Mouse (Mus musculus) mesoderm, embryonic 11.5 days (tissue): ENCODE results near the gene Odf2.
A peak's percentile ranks its signal among the peaks of the same experiment; 100 is the strongest.
"Not testable (repeated sequence)": the region's sequence is repeated elsewhere in the genome, so short reads cannot be mapped to it uniquely, and the experiment has no call there.

Experiments used
- DNase-seq: peaks from one replicate; pipeline ENCODE4 v3.0.0-alpha.2; 2012; ENCODE audit warnings: low read depth, low spot score

Gene Odf2

GRCm38 (mm10) chr2:29869646-29870451 is 19.2 kb upstream of the Odf2 start:
- peak; percentile 42 for DNase-seq

DNA sequence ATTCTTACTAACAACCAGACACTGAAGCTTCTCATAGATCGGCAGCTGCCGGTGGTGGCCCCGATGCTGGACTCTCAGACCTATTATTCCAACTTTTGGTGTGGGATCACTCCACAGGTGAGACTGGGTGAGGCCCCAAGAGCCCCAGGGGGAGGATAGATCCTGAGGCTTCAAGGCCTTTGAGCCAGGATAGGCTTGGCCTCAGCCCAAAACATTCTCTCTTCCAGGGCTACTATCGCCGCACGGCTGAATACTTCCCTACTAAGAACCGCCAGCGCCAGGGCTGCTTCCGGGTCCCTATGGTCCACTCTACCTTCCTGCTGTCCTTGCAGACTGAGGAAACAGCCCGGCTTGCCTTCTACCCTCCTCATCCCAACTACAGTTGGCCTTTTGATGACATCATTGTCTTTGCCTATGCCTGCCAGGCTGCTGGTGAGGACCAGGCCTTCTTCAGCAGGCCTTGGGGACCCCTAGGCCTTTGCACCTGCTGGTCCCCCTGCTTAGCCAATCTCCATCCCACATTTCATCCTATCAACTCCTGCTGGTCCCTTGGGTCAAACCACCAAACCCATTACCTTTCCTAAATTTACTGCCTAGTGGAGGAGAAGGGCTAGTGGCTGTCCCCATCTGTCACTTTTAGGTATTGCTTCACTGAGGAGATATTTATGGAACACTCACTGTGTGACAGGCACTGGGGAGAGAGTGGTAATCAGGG is 16.3 kb upstream of the Odf2 start:
- no peak for DNase-seq

GRCm38 (mm10) chr2:29873801-29874200 is 15.2 kb upstream of the Odf2 start:
- no peak for DNase-seq

GRCm38 (mm10) chr2:29878061-29878460 is 11.0 kb upstream of the Odf2 start:
- DNase-seq: no peak

DNA sequence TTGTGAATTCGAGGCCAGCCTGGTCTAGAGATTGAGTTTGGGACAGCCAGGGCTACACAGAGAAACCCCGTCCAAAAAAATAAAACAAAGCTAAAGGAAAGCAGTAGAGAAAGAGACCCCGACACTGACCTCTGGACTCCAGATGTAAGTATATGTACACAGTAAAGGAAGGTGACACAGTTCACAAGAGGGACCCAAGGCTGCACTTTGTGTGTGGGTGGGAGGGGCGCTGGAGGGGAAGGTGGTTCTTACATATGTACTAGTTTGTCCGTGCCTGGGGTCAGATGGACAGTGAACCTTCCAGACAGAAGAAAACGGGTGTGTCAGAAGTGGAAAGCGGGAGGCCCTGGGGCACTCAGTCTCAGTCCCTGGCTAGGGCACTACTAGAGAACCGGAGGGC is 9.8 kb upstream of the Odf2 start:
- no peak for DNase-seq

DNA sequence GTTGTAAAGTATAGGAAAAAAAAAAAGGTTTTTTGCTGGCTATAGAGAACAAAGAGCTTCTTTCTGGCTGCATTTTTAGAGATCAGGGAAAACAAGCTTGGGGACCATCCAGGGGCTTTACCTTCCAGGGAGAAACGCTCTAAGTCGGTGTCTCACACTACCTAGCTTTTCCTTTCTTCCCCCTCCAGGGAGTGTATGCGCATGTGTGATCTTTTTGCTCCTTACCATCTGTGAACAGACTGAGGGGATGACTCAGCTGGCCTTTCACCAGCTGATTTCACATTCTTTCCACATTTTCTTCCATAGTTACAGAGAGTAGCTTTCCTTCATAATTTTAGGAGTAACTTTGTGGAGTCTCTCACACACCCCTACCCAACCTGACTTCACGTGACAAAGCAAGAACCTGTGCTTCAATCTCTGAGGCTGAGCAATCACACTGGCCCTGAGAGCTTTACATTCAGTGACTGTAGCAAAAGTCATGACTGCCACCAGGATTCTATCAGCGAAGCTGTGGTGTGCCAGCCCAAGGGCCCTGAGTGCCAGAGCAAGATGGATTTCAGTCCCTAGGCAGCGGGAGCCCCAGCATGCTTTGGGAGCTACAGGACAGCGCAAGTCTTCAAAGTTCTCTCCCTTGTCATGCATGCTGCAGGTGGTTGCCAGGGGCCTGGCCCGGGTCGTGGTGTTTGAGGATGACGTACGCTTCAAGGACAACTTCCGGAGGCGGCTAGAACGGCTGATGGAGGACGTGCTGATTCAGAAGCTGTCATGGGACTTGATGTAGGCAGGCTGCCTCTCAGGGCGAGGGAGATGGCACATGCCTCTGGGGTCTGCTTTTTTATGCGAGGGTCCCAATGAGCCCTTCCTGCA is 8.8 kb upstream of the Odf2 start:
- no peak for DNase-seq

GRCm38 (mm10) chr2:29886659-29887292 is 2.2 kb upstream of the Odf2 start:
- DNase-seq: not testable (repeated sequence)

GRCm38 (mm10) chr2:29889991-29890833 is 1.2 kb downstream of the Odf2 start:
- DNase-seq: peak; percentile 87

DNA sequence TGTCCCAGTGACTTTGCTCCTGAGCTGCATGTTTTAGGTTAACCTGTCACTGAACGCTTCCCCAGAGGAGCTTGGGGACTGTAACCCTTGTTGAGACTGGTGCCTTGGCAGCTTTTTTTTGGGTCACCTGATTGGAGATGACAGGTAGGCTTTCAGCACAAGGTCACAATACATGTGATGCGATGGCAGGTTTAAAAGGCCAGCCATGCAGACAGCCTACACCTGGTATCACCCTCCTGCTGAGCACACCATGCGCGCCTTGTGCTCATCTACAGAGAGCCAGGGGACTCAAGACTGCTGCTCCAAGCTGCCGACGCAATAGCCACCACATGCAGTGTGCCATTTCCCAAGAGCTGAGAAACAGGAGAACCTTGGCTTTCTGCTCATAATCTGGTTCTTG is 2.8 kb downstream of the Odf2 start:
- DNase-seq: no peak

DNA sequence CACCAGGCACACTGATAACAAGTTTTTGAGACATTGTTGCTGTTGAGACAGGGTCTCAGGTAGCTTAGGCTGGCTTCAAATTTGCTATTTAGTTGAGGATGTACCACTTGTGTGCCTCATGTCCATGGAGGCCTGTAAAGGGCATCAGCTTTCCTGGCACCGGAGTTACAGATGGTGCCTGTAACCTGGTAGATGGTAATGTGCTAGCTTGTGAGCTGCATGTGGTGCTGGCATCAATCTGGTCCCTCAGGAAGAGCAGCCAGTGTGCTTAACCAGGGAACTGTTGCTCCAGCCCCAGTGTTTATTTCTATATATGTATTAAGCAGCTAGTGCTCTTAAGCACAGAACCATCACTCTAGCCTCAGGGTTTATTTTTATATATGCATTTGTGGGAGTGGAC is 7.0 kb downstream of the Odf2 start:
- DNase-seq: no peak

GRCm38 (mm10) chr2:29897366-29897765 is 8.3 kb downstream of the Odf2 start:
- no peak for DNase-seq

- DNase-seq: no peak
Measured at GRCm38 (mm10) chr2:29898081-29898480, 9.1 kb downstream of the Odf2 start.

- no peak for DNase-seq
Measured at GRCm38 (mm10) chr2:29902194-29902593, 13.2 kb downstream of the Odf2 start.

DNA sequence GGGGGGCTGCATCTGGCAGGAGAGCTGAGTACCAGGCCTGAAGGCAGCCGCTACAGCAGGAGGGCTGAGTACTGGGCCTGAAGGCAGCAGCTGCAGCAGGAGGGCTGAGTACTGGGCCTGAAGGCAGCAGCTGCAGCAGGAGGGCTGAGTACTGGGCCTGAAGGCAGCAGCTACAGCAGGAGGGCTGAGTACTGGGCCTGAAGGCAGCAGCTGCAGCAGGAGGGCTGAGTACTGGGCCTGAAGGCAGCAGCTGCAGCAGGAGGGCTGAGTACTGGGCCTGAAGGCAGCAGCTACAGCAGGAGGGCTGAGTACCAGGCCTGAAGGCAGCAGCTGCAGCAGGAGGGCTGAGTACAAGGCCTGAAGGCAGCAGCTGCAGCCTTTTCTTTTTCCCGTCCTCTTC is 19.1 kb downstream of the Odf2 start:
- not testable (repeated sequence) for DNase-seq

DNA sequence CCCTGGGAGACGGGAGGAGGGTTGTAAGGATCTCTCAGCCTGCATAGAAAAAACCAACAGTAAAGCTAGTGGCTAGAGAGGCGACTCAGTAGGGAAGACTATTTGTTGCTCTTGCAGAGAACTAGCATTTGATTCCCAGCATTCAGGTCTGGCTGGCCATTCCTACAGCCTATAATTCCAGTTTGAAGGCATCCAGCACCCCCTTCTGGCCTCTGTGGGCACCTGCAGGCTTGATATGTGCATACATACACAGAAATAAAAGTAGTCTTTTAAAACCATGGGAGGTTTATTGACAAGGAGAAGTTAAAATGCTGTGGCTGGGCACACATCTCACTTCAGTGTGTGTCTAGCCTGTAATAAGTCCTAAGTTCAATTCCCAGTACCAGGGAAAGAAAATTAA is 21.0 kb downstream of the Odf2 start:
- DNase-seq: peak; percentile 19

GRCm38 (mm10) chr2:29917621-29918020 is 28.6 kb downstream of the Odf2 start:
- DNase-seq: no peak

DNA sequence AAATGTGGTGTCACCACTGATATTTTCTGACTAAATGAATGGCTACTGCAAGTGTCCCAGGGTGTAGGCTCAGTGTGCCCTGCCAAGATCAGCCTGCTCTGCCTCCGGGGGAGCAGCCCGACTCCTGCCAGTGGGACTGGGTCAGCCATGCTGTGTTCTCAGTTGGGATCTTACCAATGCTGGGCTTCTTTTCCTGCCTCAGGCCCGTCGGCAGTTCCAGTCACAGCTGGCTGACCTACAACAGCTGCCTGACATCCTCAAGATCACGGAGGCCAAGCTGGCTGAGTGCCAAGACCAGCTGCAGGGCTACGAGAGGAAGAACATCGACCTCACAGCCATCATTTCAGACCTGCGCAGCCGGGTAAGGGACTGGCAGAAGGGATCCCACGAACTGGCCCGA is 33.0 kb downstream of the Odf2 start:
- DNase-seq: peak; percentile 28

DNA sequence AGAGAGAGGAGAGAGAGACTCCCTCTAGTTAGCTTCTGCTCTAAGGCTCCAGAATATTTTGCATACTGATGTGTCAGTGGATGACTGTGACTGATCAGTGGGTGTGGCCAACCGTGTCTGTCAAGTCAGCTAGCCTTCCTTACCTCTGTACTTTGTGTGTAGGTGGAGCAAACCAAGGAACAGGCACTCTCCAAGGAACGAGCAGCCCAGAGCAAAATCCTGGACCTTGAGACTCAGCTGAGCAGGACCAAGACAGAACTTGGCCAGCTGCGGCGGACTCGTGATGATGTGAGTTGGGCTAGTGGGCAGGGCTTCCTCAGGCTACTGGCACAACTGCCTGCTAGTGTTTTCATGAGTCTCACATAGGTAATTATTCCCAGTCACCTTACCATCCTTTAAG is 37.5 kb downstream of the Odf2 start:
- DNase-seq: no peak

DNA sequence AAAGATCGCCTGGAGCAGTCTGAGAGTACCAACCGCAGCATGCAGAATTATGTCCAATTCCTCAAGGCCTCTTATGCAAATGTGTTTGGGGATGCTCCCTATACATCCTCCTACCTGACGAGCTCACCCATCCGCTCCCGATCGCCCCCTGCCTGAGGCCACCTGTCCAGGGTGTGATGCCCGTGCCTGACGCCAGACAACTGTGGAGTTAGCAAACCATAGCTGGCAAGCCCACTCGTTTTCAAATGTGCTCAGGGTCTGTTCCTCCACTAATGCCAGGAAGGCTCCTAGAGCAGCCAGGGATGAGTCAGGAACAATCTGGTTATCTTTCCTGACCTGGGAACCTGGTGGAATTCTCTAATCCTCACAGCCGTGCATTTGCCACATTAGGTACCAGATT is 41.5 kb downstream of the Odf2 start:
- no peak for DNase-seq

- DNase-seq: no peak
Measured at GRCm38 (mm10) chr2:29931194-29931593, 42.2 kb downstream of the Odf2 start.
